Mouse (Mus musculus) urinary bladder, postnatal 14 days (tissue): Measurements from ENCODE around the gene Tas2r125.
"Not testable (repeated sequence)": the region's sequence is repeated elsewhere in the genome, so short reads cannot be mapped to it uniquely, and the experiment has no call there.

ENCODE experiments used
- DNase-seq: peaks from one replicate; pipeline ENCODE4 v3.0.0; 2021; ENCODE audit warnings: low spot score

Tas2r125 gene

DNA sequence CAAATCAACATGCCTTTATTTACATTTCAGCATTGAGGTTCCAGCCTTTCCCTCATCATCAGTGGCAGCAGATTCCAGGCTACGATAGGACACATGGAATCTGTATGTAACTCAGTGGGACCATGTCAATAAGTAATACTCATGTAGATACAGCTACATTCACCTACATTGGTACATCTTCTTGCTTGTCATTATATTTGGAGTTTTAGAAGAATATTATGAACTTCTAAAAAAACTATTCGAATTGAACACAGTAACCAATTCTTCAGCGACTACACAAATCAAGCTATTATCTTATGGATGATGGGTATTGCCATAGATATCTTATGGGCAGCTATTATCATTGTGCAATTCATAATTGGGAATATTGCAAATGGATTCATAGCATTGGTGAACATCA lies at the start of gene Tas2r125:
Gene Tas2r125 (plus strand): TSS at position 301 of the 400 bp plus-strand sequence.
- no peak for DNase-seq

DNA sequence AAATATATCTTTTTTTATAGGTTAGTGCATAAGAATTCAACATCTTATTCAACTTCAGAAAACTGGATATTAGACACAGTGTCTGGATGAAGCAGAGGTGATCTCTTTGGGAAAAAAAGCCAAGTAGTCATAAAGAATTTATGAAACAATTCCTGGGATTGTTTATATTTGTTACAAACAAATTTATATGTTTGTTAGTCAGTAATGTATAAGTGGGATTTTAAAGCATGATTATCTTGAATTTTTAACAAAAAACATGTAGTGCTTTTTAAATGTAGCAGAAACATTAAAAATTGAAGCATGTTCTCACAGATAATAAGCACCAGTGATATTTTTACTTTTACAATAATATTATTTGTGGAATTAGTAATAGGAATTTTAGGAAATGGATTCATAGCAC lies 41.7 kb upstream of the Tas2r125 start, which contains the start of gene Tas2r110:
Gene Tas2r110 (plus strand): TSS at position 301 of the 400 bp plus-strand sequence.
- no peak for DNase-seq

DNA sequence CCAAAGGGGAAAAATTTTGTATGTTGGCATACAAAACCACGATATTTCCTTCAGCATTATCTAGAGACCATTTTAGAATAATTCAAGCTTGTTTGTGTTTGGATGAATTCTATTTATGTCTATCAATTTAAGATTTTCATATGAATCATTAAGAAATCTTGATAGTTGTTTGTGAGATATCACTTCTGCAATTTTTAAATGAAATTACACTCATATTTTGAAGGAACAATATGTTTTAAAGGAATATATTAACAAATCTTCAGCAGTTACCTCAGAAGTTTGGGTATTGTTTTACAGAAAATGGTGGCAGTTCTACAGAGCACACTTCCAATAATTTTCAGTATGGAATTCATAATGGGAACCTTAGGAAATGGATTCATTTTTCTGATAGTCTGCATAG lies 16.7 kb upstream of the Tas2r125 start, which contains the start of gene Tas2r113:
Gene Tas2r113 (plus strand): TSS at position 301 of the 400 bp plus-strand sequence.
- no peak for DNase-seq

DNA sequence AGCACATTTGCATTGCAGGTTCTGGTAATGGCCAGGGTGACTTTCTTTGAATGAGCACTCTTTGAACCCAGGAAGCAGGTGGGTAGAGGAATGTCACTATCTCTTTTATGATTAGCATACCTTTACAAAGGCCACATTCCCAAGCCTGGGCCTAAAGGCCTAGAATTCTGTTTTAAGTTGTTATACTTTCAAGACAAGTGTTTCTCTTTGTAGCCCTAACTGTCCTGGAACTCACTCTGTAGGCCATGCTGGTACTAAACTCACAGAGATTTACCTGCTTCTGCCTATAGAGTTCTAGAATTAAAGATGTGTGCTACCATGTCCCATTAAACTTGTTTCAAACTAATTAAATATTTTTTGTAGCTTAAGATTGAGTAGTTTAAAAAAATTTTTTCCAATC lies 31.9 kb downstream of the Tas2r125 start:
- not testable (repeated sequence) for DNase-seq

DNA sequence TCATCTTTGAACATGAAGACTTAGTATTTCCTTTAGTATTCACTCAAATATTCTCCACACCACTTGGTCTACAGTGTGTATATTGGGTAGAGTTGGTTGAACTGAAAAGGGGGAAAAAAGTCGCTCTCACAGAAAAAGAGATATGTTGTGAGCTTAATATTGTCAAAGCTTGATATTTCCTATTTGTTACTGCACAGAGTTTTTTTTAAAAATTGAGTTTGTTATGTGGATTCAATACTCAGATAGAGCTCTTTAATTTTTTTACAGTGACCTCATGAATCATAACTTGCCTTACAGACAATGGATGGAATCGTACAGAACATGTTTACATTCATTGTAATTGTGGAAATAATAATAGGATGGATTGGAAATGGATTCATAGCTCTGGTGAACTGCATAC lies 41.4 kb downstream of the Tas2r125 start, which contains the start of gene Tas2r129:
Gene Tas2r129 (plus strand): TSS at position 301 of the 400 bp plus-strand sequence.
- DNase-seq, result no peak

DNA sequence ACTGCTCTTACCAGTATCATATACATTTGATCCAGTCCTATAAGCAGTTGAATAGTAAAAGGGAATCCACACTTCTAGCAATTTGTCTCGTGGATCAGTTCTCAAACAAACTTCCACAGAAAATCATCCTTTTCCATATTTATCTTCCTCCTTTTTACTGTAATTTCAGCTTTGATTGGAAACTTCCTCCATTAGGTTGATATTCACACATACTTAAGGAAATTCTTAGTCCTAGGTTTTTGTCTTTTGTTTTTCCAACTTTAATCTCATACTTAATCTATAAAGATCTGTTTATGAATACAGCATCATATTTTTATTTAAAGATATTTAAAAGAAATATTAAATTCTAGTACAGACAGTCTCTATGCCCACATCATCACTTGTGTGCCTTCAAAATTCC lies 48.4 kb downstream of the Tas2r125 start, which contains the start of gene Tas2r131:
Gene Tas2r131 (minus strand): TSS at position 101 of the 400 bp plus-strand sequence.
- no peak for DNase-seq
